Mouse (Mus musculus): Measurements from ENCODE around the gene Spock1.

Spock1 gene

GRCm38 (mm10) chr13:57659872-57660271 is 248.3 kb downstream of the Spock1 start:
- peak; percentile 10 for DNase-seq (ENCODE audit: low read depth, low spot score)

GRCm38 (mm10) chr13:57656606-57657005 is 251.5 kb downstream of the Spock1 start:
- no peak for DNase-seq (ENCODE audit: low read depth, low spot score)

GRCm38 (mm10) chr13:57654362-57654761 is 253.8 kb downstream of the Spock1 start:
- no peak for DNase-seq (ENCODE audit: low read depth, low spot score)

GRCm38 (mm10) chr13:57651236-57651635 is 256.9 kb downstream of the Spock1 start:
- no peak for DNase-seq (ENCODE audit: low read depth, low spot score)

GRCm38 (mm10) chr13:57648784-57649183 is 259.3 kb downstream of the Spock1 start:
- DNase-seq (ENCODE audit: low read depth, low spot score) = no peak

GRCm38 (mm10) chr13:57647456-57647855 is 260.7 kb downstream of the Spock1 start:
- no peak for DNase-seq (ENCODE audit: low read depth, low spot score)

- DNase-seq (ENCODE audit: low read depth, low spot score) = no peak
Measured at GRCm38 (mm10) chr13:57643036-57643435, 265.1 kb downstream of the Spock1 start.

GRCm38 (mm10) chr13:57641649-57642048 is 266.5 kb downstream of the Spock1 start:
- no peak for DNase-seq (ENCODE audit: low read depth, low spot score)

GRCm38 (mm10) chr13:57640968-57641367 is 267.2 kb downstream of the Spock1 start:
- no peak for DNase-seq (ENCODE audit: low read depth, low spot score)

- no peak for DNase-seq (ENCODE audit: low read depth, low spot score)
Measured at GRCm38 (mm10) chr13:57638820-57639219, 269.3 kb downstream of the Spock1 start.

- no peak for DNase-seq (ENCODE audit: low read depth, low spot score)
Measured at GRCm38 (mm10) chr13:57637606-57638132, 270.5 kb downstream of the Spock1 start.

GRCm38 (mm10) chr13:57637080-57637572 is 271.0 kb downstream of the Spock1 start:
- no peak for DNase-seq (ENCODE audit: low read depth, low spot score)

- DNase-seq (ENCODE audit: low read depth, low spot score) = no peak
Measured at GRCm38 (mm10) chr13:57636196-57637015, 271.7 kb downstream of the Spock1 start.

- DNase-seq (ENCODE audit: low read depth, low spot score) = no peak
Measured at GRCm38 (mm10) chr13:57630532-57630931, 277.6 kb downstream of the Spock1 start.

GRCm38 (mm10) chr13:57628218-57628617 is 279.9 kb downstream of the Spock1 start:
- DNase-seq (ENCODE audit: low read depth, low spot score) = no peak

- no peak for DNase-seq (ENCODE audit: low read depth, low spot score)
Measured at GRCm38 (mm10) chr13:57626434-57626833, 281.7 kb downstream of the Spock1 start.

- DNase-seq (ENCODE audit: low read depth, low spot score) = no peak
Measured at GRCm38 (mm10) chr13:57623909-57624481, 284.1 kb downstream of the Spock1 start.

GRCm38 (mm10) chr13:57619079-57619768 is 288.9 kb downstream of the Spock1 start:
- DNase-seq (ENCODE audit: low read depth, low spot score) = no peak

- DNase-seq (ENCODE audit: low read depth, low spot score) = no peak
Measured at GRCm38 (mm10) chr13:57611326-57612171, 296.6 kb downstream of the Spock1 start.

- no peak for DNase-seq (ENCODE audit: low read depth, low spot score)
Measured at GRCm38 (mm10) chr13:57609946-57610345, 298.2 kb downstream of the Spock1 start.

- DNase-seq (ENCODE audit: low read depth, low spot score) = no peak
Measured at GRCm38 (mm10) chr13:57604437-57604836, 303.7 kb downstream of the Spock1 start.

All from ZHBTc4 (cell line).